Mouse (Mus musculus) liver, embryonic 15.5 days (tissue): ENCODE results near the gene Plbd2. TPM values are rescaled to one million over a fixed set of nuclear protein-coding genes. Genes with fewer than 3 reads are reported as not detected.
"Not testable (repeated sequence)": the region's sequence is repeated elsewhere in the genome, so short reads cannot be mapped to it uniquely, and the experiment has no call there.

Experiments used
- ATAC-seq: fragments of 200-750 bp; cut with Nextera tagmentation; 2 replicates; pipeline ENCODE4 v1.8.0; 2017; ENCODE audit warnings: moderate number of reproducible peaks, mild to moderate bottlenecking, moderate library complexity; ENCODE audit not compliant: insufficient read depth
- H3K27ac ChIP-seq: fragments of 300-500 bp; sonication (generic); replicated peaks from 2 replicates; pipeline ENCODE4 v1.5.1; 2015; ENCODE audit warnings: mild to moderate bottlenecking, inconsistent platforms
- H3K27me3 ChIP-seq: fragments of 300-500 bp; sonication (generic); 2 replicates; pipeline ENCODE4 v1.6.1; 2015; ENCODE audit warnings: mild to moderate bottlenecking, inconsistent platforms
- H3K36me3 ChIP-seq: fragments of 300-500 bp; sonication (generic); replicated peaks from 2 replicates; pipeline ENCODE4 v1.6.1; 2015; ENCODE audit warnings: moderate library complexity, mild to moderate bottlenecking, inconsistent platforms
- H3K4me1 ChIP-seq: fragments of 300-500 bp; sonication (generic); replicated peaks from 2 replicates; pipeline ENCODE4 v1.6.1; 2015; ENCODE audit warnings: inconsistent platforms
- H3K4me2 ChIP-seq: fragments of 300-500 bp; sonication (generic); 2 replicates; pipeline ENCODE4 v1.6.1; 2015; ENCODE audit warnings: moderate library complexity, mild to moderate bottlenecking, inconsistent platforms
- H3K4me3 ChIP-seq: fragments of 300-500 bp; sonication (generic); replicated peaks from 2 replicates; pipeline ENCODE4 v1.5.1; 2015; ENCODE audit warnings: mild to moderate bottlenecking, inconsistent platforms
- H3K9ac ChIP-seq: fragments of 300-500 bp; sonication (generic); 2 replicates; pipeline ENCODE4 v1.6.1; 2015; ENCODE audit warnings: moderate library complexity, mild to moderate bottlenecking, inconsistent platforms
- H3K9me3 ChIP-seq: fragments of 300-500 bp; sonication (generic); replicated peaks from 2 replicates; pipeline ENCODE4 v1.6.1; 2016; ENCODE audit warnings: inconsistent platforms
- WGBS: fragments of 180-500 bp; shearing (Covaris S2); methylation state at CpG from one replicate; pipeline ENCODE4 v1.1.7; 2015; ENCODE audit warnings: mixed read lengths; ENCODE audit not compliant: insufficient replicate concordance; 5-methylcytosine and 5-hydroxymethylcytosine counted together
- polyA plus RNA-seq: library from polyadenylated mRNA; unstranded; fragments of >200 nt; fragmentation: Nextera tagmentation; extraction: Ambion mirVana; gene quantifications from 2 replicates; pipeline ENCODE4 v1.2.1, GENCODE M21; 2015

The Plbd2 gene
- polyA plus RNA-seq, 1 experiment from 2014 or later = 18.0 TPM

DNA sequence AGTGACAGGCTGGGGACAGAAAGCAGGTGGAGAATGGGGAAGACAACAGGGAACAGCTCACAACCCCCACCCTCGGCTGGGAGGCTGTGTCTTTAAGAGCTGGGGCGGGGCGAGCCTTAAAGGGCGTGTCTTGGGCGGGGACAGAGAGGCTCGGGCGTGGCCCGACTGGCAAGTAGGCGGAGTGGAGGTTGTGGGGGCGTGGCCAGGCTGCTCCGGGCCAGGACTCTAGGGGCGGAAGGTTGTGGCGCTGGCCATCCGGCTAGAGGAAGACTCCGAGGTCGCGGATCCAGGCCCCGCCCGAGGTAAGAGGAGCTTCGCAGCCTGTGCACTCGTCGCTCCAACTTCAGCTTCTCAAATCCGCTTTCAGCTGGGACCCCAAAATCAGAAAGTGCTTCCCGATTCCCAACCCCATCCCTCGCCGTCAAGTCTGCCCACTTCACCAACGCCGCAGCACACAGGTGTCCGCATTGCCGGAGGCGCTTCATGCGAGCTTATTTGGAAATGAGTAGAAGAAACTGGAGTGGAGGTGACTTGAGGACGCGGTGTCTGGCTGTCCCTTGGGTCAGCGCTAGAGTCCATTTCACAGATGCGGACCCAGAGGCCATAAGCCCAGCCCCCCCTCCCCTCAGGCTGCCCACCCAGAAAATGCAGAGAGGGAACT lies 7.7 kb upstream of the Plbd2 start, which contains the start of gene Slc8b1:
Gene Slc8b1 (plus strand): TSS at position 187 of the 661 bp plus-strand sequence.
- Histone ChIP-seq H3K27ac (peak within 1 kb of the TSS; percentile 71), H3K4me1 (peaks cover 48% of the 10 kb centered on the region), H3K4me3 (peak within 1 kb of the TSS; percentile 62), H3K9me3 (no peaks in the 10 kb centered on the region), H3K4me2 (peak within 1 kb of the TSS; percentile 77), H3K9ac (peak within 1 kb of the TSS; percentile 53), H3K36me3 (0 out of 2 replicates have a peak, but pooled peaks cover 5% of the 10 kb centered on the region), H3K27me3 (peaks cover 10% of the 10 kb centered on the region; the same call in 1 of the 2 replicates)
- peak; percentile 86 for ATAC-seq
- WGBS = under 1% methylated on average over 36 of the region's 36 CpGs

DNA sequence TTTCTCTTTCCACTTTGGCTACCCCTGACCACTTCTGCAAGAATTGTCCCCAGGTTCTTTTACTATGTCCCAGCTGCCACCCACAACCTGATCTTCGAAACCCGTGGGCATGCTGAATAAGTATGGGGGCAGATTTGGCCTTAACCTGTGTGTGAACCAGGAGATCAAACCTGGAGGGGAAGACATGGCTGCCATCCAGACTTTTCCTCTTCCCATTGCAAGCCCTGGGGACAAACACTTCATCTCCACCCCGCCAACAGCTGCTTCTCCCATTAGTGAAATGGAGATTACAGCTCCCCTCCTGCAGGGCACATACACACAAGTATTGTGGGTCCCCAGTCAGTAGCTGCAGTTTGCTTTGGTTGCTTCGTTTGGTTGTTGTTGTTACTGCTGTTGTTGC lies 3.9 kb upstream of the Plbd2 start:
- no peak overlapping the region for H3K9ac ChIP-seq
- H3K4me1 ChIP-seq = peaks cover 38% of the 10 kb centered on the region

DNA sequence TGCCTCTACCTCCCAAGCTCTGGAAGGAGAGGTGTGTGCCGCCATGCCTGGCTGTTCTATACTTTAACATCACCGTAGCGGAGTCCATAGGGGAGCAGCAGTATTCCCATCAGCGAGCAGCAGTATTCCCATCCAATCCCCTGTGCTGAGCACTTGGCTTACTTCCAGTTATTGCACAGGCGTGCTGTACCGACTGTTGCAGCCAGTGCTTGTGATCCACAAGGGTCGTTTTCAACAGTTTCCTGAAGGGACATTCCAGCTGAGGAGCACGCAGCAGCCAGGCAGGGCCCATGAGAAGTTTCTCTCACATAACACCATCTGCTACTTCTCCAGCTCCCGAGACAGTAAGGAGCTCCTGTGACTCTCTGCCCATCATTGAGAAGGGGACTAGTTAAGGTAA lies 3.1 kb upstream of the Plbd2 start:
- H3K27ac ChIP-seq = no peak overlapping the region
- H3K36me3 ChIP-seq = no peaks in the 10 kb centered on the region
- H3K4me1 ChIP-seq = peaks cover 36% of the 10 kb centered on the region
- no peak overlapping the region for H3K4me2 ChIP-seq
- no peaks in the 10 kb centered on the region for H3K9me3 ChIP-seq
- no peak for ATAC-seq
- H3K27me3 ChIP-seq = 0 out of 2 replicates have a peak, but pooled peaks cover 2% of the 10 kb centered on the region
- H3K4me3 ChIP-seq = no peak overlapping the region
- WGBS = 58% methylated on average over 9 of the region's 9 CpGs
- no peak overlapping the region for H3K9ac ChIP-seq

More for the DNA sequence above, 3.9 kb upstream of the Plbd2 start:
- Histone ChIP-seq H3K36me3 (no peaks in the 10 kb centered on the region), H3K9me3 (no peaks in the 10 kb centered on the region), H3K4me2 (no peak overlapping the region), H3K4me3 (no peak overlapping the region), H3K27me3 (peaks cover 10% of the 10 kb centered on the region; the same call in 1 of the 2 replicates), H3K27ac (no peak overlapping the region)
- 47% methylated on average over 4 of the region's 4 CpGs for WGBS
- ATAC-seq = no peak

DNA sequence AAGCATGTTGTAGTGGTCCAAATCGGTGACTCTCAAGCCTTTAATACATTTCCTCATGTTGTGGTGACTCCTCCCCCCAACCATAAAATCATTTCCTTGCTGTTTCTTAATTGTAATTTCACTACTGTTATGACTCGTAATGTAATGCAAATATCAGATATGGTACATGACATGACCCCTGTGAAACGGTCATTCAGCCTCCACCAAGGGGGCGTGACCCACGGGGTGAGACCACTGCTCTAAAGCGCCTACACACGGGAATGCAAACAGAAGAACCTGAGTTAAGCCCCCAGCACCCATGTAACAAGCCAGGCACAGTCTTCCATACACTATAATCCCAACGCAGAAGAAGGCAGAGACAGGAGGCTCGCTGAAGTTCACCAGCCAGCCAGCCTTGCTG lies 2.4 kb upstream of the Plbd2 start:
- Histone ChIP-seq H3K27me3 (no peaks in the 10 kb centered on the region), H3K36me3 (no peaks in the 10 kb centered on the region), H3K9me3 (no peaks in the 10 kb centered on the region), H3K4me2 (peak overlapping the region; percentile 46), H3K4me3 (no peak overlapping the region), H3K9ac (no peak overlapping the region), H3K4me1 (peaks cover 29% of the 10 kb centered on the region), H3K27ac (no peak overlapping the region)
- WGBS = 55% methylated on average over 9 of the region's 9 CpGs
- ATAC-seq = no peak

DNA sequence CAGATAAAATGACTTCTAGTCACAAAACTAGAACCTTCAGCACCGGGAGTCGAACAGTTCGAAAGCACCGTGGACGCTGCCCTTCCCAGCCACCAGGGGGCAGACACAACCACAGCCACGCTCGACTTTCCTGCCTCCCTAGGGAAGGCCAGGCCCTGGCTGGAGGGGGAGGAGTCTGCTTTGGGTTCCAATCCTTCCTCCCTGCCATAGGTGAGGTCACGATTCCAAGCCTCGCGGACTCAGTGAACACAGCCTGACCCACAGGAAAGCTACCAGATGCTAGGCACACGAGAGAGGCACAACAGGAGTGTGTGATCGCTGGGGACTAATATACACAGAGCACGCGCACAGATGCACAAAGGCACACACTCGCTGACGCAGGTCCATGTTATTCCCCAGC lies 1.9 kb upstream of the Plbd2 start:
- peaks cover 25% of the 10 kb centered on the region for H3K4me1 ChIP-seq
- H3K9me3 ChIP-seq = no peaks in the 10 kb centered on the region
- H3K4me2 ChIP-seq = peak overlapping the region; percentile 46
- no peak overlapping the region for H3K4me3 ChIP-seq
- ATAC-seq = peak; percentile 17; the same call in 1 of the 2 replicates
- no peaks in the 10 kb centered on the region for H3K27me3 ChIP-seq
- no peak overlapping the region for H3K27ac ChIP-seq
- WGBS = 18% methylated on average over 16 of the region's 16 CpGs
- no peak overlapping the region for H3K9ac ChIP-seq
- no peaks in the 10 kb centered on the region for H3K36me3 ChIP-seq

DNA sequence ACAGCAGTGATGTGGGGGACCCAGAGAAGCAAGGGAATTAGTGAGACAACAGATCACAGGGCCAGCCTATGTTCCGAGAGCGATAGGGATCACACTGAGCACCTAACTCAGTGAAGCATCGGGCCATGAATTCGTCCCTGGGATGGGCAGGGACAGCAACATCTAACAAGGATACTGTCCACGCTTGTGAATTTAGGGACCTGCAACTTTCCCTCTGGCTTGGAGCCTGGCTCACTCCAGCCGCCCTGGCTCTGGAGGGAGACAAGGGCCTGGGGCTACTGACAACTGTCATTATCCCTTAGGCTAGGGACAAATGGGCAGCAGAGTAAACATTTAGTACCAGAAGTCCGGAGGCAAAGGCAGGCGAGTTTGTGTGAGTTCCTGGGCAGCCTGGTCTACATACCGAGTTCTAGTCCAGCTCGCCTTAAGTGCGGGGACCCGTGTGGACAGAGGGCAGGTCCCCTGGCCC lies 716 bp downstream of the Plbd2 start:
- Histone ChIP-seq H3K4me2 (peak overlapping the region; percentile 97), H3K4me3 (peak overlapping the region; percentile 75), H3K27ac (no peak overlapping the region), H3K9me3 (no peaks in the 10 kb centered on the region), H3K9ac (peak overlapping the region; percentile 74), H3K36me3 (no peaks in the 10 kb centered on the region), H3K27me3 (no peaks in the 10 kb centered on the region), H3K4me1 (peaks cover 25% of the 10 kb centered on the region)
- WGBS = 9% methylated on average over 12 of the region's 12 CpGs
- no peak for ATAC-seq

DNA sequence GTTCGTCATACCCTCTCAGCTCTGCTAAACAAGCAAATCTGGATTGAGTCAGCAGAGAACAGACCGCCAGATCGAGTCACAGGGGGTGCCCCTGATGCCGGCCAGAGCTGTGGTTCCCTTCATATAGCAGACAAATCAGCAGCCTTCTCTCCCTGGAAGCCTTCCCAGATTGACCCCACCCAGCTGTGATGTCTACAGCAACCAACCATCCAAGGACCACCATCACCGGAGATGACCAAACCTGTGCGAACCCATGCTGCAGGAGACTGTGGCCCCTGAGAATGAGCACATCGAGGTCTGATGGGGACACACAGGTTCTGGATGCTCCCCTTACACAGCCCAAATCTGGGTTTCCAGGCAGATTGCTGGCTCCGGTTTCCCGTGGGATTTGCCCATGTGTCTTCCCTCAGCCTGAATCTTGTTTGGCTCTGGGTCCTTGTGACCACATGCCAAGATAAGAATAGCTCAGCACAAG lies 1.2 kb downstream of the Plbd2 start:
- Histone ChIP-seq H3K4me2 (peak overlapping the region; percentile 97), H3K4me3 (peak overlapping the region; percentile 75), H3K9me3 (no peaks in the 10 kb centered on the region), H3K27me3 (no peaks in the 10 kb centered on the region), H3K27ac (no peak overlapping the region), H3K36me3 (no peaks in the 10 kb centered on the region), H3K4me1 (peaks cover 25% of the 10 kb centered on the region), H3K9ac (peak overlapping the region; percentile 74; the same call in 1 of the 2 replicates)
- 57% methylated on average over 9 of the region's 9 CpGs for WGBS
- no peak for ATAC-seq

DNA sequence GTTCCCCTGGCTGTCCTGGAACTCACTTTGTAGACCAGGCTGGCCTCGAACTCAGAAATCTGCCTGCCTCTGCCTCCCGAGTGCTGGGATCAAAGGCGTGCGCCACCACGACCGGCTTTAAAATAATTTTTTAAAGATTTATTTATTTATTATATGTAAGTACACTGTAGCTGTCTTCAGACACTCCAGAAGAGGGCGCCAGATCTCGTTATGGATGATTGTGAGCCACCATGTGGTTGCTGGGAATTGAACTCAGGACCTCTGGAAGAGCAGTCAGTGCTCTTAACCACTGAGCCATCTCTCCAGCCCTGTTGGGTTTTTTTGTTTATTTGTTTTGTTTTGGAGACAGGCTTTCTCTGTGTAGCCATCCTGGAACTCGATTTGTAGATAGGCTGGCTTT lies 2.8 kb downstream of the Plbd2 start:
- not testable (repeated sequence) for H3K4me2 ChIP-seq, H3K27me3 ChIP-seq, H3K4me3 ChIP-seq, H3K9me3 ChIP-seq, ATAC-seq, H3K36me3 ChIP-seq, H3K9ac ChIP-seq, H3K27ac ChIP-seq
- WGBS = 75% methylated on average over 9 of the region's 9 CpGs
- peaks cover 24% of the 10 kb centered on the region for H3K4me1 ChIP-seq

DNA sequence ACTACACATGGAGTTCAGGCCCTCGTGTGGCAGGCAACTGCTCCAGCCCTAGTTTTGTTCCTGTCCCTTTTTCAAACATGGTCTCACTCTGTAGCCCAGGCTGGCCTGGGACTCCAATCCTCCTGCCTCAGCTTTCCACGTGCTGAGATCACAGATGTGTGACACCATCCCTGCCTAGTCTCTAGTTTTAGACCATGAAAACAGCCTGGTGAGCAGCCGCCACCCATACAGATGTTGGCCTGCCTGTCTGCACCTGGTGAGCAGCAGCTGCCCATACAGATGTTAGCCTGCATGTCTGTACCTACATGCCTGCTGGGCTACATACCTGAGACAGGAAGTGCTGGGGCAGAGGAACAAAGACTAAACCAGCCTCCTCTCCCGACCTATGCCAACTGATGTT lies 4.2 kb downstream of the Plbd2 start:
- ATAC-seq = no peak
- H3K36me3 ChIP-seq = no peaks in the 10 kb centered on the region
- WGBS = 60% methylated on average over 4 of the region's 4 CpGs
- H3K4me1 ChIP-seq = peaks cover 19% of the 10 kb centered on the region
- H3K4me2 ChIP-seq = no peak overlapping the region
- H3K9ac ChIP-seq = no peak overlapping the region
- no peaks in the 10 kb centered on the region for H3K9me3 ChIP-seq
- H3K4me3 ChIP-seq = no peak overlapping the region
- H3K27ac ChIP-seq = no peak overlapping the region
- H3K27me3 ChIP-seq = no peaks in the 10 kb centered on the region

DNA sequence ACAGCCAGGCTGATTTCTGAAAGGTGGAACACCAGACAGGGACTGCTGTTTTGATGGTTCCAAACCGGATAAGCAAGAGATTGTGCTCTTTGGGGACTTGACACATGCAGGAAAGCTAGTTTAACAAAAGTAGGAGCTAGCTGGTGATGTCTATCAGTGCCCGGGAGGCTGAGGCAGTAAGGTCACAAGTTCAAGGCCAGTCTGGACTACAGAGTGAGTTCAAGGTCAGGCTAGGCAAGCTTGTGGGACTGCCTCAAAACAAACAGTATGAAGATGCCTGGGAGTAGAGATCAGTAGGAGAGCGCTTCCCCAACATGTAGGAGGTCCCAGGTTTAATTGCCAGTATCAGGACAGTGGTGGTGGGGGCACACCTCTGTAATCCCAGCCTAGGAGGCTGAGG lies 6.4 kb downstream of the Plbd2 start:
- no peak for ATAC-seq
- Histone ChIP-seq H3K9me3 (no peaks in the 10 kb centered on the region), H3K4me2 (no peak overlapping the region), H3K9ac (no peak overlapping the region), H3K27me3 (no peaks in the 10 kb centered on the region), H3K27ac (no peak overlapping the region), H3K36me3 (0 out of 2 replicates have a peak, but pooled peaks cover 8% of the 10 kb centered on the region), H3K4me1 (peaks cover 4% of the 10 kb centered on the region), H3K4me3 (no peak overlapping the region)
- 65% methylated on average over 3 of the region's 3 CpGs for WGBS

DNA sequence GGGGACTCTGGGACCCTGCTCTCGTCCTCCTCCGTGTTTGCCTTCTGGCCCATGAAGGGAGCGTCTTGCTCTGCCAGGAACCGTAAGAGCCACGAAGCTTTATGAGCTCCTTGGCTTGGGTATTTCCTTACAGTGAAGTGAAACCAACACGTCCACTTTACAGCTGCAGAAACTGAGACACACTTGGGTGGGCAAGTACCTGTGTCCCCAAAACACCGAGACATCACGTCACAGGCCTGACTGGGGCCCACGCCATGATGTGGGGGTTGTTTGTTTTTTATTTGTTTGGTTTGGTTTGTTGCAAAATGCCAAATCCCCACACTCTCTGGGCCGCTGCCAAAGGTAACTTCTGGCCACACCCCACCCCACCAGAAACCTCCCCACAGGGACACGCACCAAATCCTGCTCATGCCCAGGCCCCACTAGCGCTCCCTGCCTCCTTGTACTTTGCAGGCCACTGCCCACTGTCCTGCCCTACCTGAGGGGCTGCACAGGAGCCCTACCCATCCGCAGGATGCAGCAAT lies 7.7 kb downstream of the Plbd2 start:
- H3K4me2 ChIP-seq = no peak overlapping the region
- no peak for ATAC-seq
- no peaks in the 10 kb centered on the region for H3K9me3 ChIP-seq

More for the DNA sequence above, 7.7 kb downstream of the Plbd2 start:
- Histone ChIP-seq H3K36me3 (0 out of 2 replicates have a peak, but pooled peaks cover 8% of the 10 kb centered on the region), H3K27ac (no peak overlapping the region), H3K27me3 (no peaks in the 10 kb centered on the region), H3K4me1 (no peaks in the 10 kb centered on the region), H3K9ac (no peak overlapping the region), H3K4me3 (no peak overlapping the region)
- 75% methylated on average over 13 of the region's 13 CpGs for WGBS
